Mouse (Mus musculus): ENCODE measurements at regions not wholly inside any gene's neighbourhood (a gene's known extent, or its start where the extent isn't known, plus 50 kb on each side); places are given as distances from the start of the nearest gene placed in this dataset.

- no peak overlapping the region for H3K4me3 ChIP-seq (ENCODE audit: low read length)
- H3K4me2 ChIP-seq (replicated peaks; ENCODE audit: low read depth, low read length) = no peak overlapping the region
- no peak for ATAC-seq (ENCODE audit: low FRiP score, low TSS enrichment)
- 88% methylated on average over 16 of the region's 16 CpGs for WGBS
- no peak overlapping the region for H3K27ac ChIP-seq (ENCODE audit: low read length)
- H3K36me3 ChIP-seq (ENCODE audit: insufficient read depth, low read length) = no peaks in the 10 kb centered on the region
- H3K9ac ChIP-seq (replicated peaks; ENCODE audit: low read length) = no peak overlapping the region
- no peaks in the 10 kb centered on the region for H3K27me3 ChIP-seq (ENCODE audit: insufficient read depth, low read length)
- peaks cover 7% of the 10 kb centered on the region for H3K4me1 ChIP-seq (ENCODE audit: insufficient read depth, low read length)
- H3K9me3 ChIP-seq (ENCODE audit: low read length) = no peaks in the 10 kb centered on the region
Observed at GRCm38 (mm10) chr1:151074508-151075314, 81.5 kb upstream of the Hmcn1 start.

- Histone ChIP-seq H3K4me1 (ENCODE audit: insufficient read depth, low read length) (peaks cover 15% of the 10 kb centered on the region), H3K27me3 (ENCODE audit: insufficient read depth, low read length) (no peaks in the 10 kb centered on the region), H3K4me3 (ENCODE audit: low read length) (no peak overlapping the region), H3K27ac (ENCODE audit: low read length) (no peak overlapping the region), H3K36me3 (ENCODE audit: insufficient read depth, low read length) (no peaks in the 10 kb centered on the region), H3K9ac (replicated peaks; ENCODE audit: low read length) (no peak overlapping the region), H3K9me3 (ENCODE audit: low read length) (no peaks in the 10 kb centered on the region), H3K4me2 (replicated peaks; ENCODE audit: low read depth, low read length) (no peak overlapping the region)
- no peak for ATAC-seq (ENCODE audit: low FRiP score, low TSS enrichment)
- 82% methylated on average over 6 of the region's 6 CpGs for WGBS
Observed at GRCm38 (mm10) chr1:151075541-151075940, 82.3 kb upstream of the Hmcn1 start.

- Histone ChIP-seq H3K4me3 (ENCODE audit: low read length) (no peak overlapping the region), H3K27ac (ENCODE audit: low read length) (no peak overlapping the region), H3K27me3 (ENCODE audit: insufficient read depth, low read length) (no peaks in the 10 kb centered on the region), H3K36me3 (ENCODE audit: insufficient read depth, low read length) (no peaks in the 10 kb centered on the region), H3K9ac (replicated peaks; ENCODE audit: low read length) (no peak overlapping the region), H3K4me2 (replicated peaks; ENCODE audit: low read depth, low read length) (no peak overlapping the region), H3K4me1 (ENCODE audit: insufficient read depth, low read length) (peaks cover 22% of the 10 kb centered on the region), H3K9me3 (ENCODE audit: low read length) (no peaks in the 10 kb centered on the region)
- 31% methylated on average over 16 of the region's 16 CpGs for WGBS
- ATAC-seq (ENCODE audit: low FRiP score, low TSS enrichment) = peak; percentile 43; the same call in 1 of the 2 replicates
Observed at GRCm38 (mm10) chr1:151078909-151079522, 85.8 kb upstream of the Hmcn1 start.

GRCm38 (mm10) chr1:151079614-151080360 is 86.6 kb upstream of the Hmcn1 start:
- 66% methylated on average over 15 of the region's 15 CpGs for WGBS
- Histone ChIP-seq H3K36me3 (ENCODE audit: insufficient read depth, low read length) (no peaks in the 10 kb centered on the region), H3K4me3 (ENCODE audit: low read length) (no peak overlapping the region), H3K27me3 (ENCODE audit: insufficient read depth, low read length) (no peaks in the 10 kb centered on the region), H3K9me3 (ENCODE audit: low read length) (no peaks in the 10 kb centered on the region), H3K4me1 (ENCODE audit: insufficient read depth, low read length) (peaks cover 22% of the 10 kb centered on the region), H3K9ac (replicated peaks; ENCODE audit: low read length) (no peak overlapping the region), H3K27ac (ENCODE audit: low read length) (peak overlapping the region; percentile 56), H3K4me2 (replicated peaks; ENCODE audit: low read depth, low read length) (no peak overlapping the region)
- ATAC-seq (ENCODE audit: low FRiP score, low TSS enrichment) = no peak

- H3K4me3 ChIP-seq (ENCODE audit: low read length) = no peak overlapping the region
- peak overlapping the region; percentile 18; the same call in 1 of the 2 replicates for H3K9ac ChIP-seq (replicated peaks; ENCODE audit: low read length)
- H3K4me2 ChIP-seq (replicated peaks; ENCODE audit: low read depth, low read length) = peak overlapping the region; percentile 8
- no peaks in the 10 kb centered on the region for H3K36me3 ChIP-seq (ENCODE audit: insufficient read depth, low read length)
- peak overlapping the region; percentile 59 for H3K27ac ChIP-seq (ENCODE audit: low read length)
- no peak for ATAC-seq (ENCODE audit: low FRiP score, low TSS enrichment)
- H3K9me3 ChIP-seq (ENCODE audit: low read length) = no peaks in the 10 kb centered on the region
- H3K27me3 ChIP-seq (ENCODE audit: insufficient read depth, low read length) = no peaks in the 10 kb centered on the region
- H3K4me1 ChIP-seq (ENCODE audit: insufficient read depth, low read length) = peaks cover 22% of the 10 kb centered on the region
- WGBS = 36% methylated on average over 9 of the region's 9 CpGs
Observed at GRCm38 (mm10) chr1:151080510-151080980, 87.3 kb upstream of the Hmcn1 start.

GRCm38 (mm10) chr1:151082510-151083033 is 89.3 kb upstream of the Hmcn1 start:
- Histone ChIP-seq H3K4me3 (ENCODE audit: low read length) (no peak overlapping the region), H3K36me3 (ENCODE audit: insufficient read depth, low read length) (no peaks in the 10 kb centered on the region), H3K9ac (replicated peaks; ENCODE audit: low read length) (no peak overlapping the region), H3K9me3 (ENCODE audit: low read length) (no peaks in the 10 kb centered on the region), H3K27me3 (ENCODE audit: insufficient read depth, low read length) (no peaks in the 10 kb centered on the region), H3K27ac (ENCODE audit: low read length) (no peak overlapping the region), H3K4me2 (replicated peaks; ENCODE audit: low read depth, low read length) (no peak overlapping the region), H3K4me1 (ENCODE audit: insufficient read depth, low read length) (peaks cover 29% of the 10 kb centered on the region)
- WGBS = 86% methylated on average over 5 of the region's 5 CpGs
- ATAC-seq (ENCODE audit: low FRiP score, low TSS enrichment) = no peak

GRCm38 (mm10) chr1:151083806-151084205 is 90.6 kb upstream of the Hmcn1 start:
- Histone ChIP-seq H3K27ac (ENCODE audit: low read length) (no peak overlapping the region), H3K4me2 (replicated peaks; ENCODE audit: low read depth, low read length) (no peak overlapping the region), H3K9ac (replicated peaks; ENCODE audit: low read length) (no peak overlapping the region), H3K9me3 (ENCODE audit: low read length) (no peaks in the 10 kb centered on the region), H3K4me1 (ENCODE audit: insufficient read depth, low read length) (peaks cover 29% of the 10 kb centered on the region), H3K27me3 (ENCODE audit: insufficient read depth, low read length) (no peaks in the 10 kb centered on the region), H3K36me3 (ENCODE audit: insufficient read depth, low read length) (no peaks in the 10 kb centered on the region), H3K4me3 (ENCODE audit: low read length) (no peak overlapping the region)
- WGBS = 64% methylated on average over 2 of the region's 2 CpGs
- no peak for ATAC-seq (ENCODE audit: low FRiP score, low TSS enrichment)

- Histone ChIP-seq H3K4me3 (ENCODE audit: low read length) (no peak overlapping the region), H3K36me3 (ENCODE audit: insufficient read depth, low read length) (no peaks in the 10 kb centered on the region), H3K4me2 (replicated peaks; ENCODE audit: low read depth, low read length) (0 out of 2 replicates have a peak overlapping the region, but pooled peaks have one; percentile 22), H3K9me3 (ENCODE audit: low read length) (no peaks in the 10 kb centered on the region), H3K9ac (replicated peaks; ENCODE audit: low read length) (no peak overlapping the region), H3K4me1 (ENCODE audit: insufficient read depth, low read length) (peaks cover 14% of the 10 kb centered on the region), H3K27ac (ENCODE audit: low read length) (no peak overlapping the region), H3K27me3 (ENCODE audit: insufficient read depth, low read length) (no peaks in the 10 kb centered on the region)
- WGBS = 55% methylated on average over 22 of the region's 22 CpGs
- peak; percentile 50; the same call in 1 of the 2 replicates for ATAC-seq (ENCODE audit: low FRiP score, low TSS enrichment)
Observed at GRCm38 (mm10) chr1:151086111-151086859, 93.0 kb upstream of the Hmcn1 start.

GRCm38 (mm10) chr1:151087151-151087660 is 94.0 kb upstream of the Hmcn1 start:
- no peak overlapping the region for H3K4me3 ChIP-seq (ENCODE audit: low read length)
- no peak overlapping the region for H3K27ac ChIP-seq (ENCODE audit: low read length)
- H3K4me2 ChIP-seq (replicated peaks; ENCODE audit: low read depth, low read length) = no peak overlapping the region
- H3K27me3 ChIP-seq (ENCODE audit: insufficient read depth, low read length) = no peaks in the 10 kb centered on the region
- WGBS = 76% methylated on average over 8 of the region's 8 CpGs
- no peaks in the 10 kb centered on the region for H3K9me3 ChIP-seq (ENCODE audit: low read length)
- H3K4me1 ChIP-seq (ENCODE audit: insufficient read depth, low read length) = peaks cover 20% of the 10 kb centered on the region
- no peaks in the 10 kb centered on the region for H3K36me3 ChIP-seq (ENCODE audit: insufficient read depth, low read length)
- no peak overlapping the region for H3K9ac ChIP-seq (replicated peaks; ENCODE audit: low read length)
- no peak for ATAC-seq (ENCODE audit: low FRiP score, low TSS enrichment)

Data from kidney, embryonic 16.5 days (tissue).